Mouse (Mus musculus) left cerebral cortex, adult 11 months (tissue): ENCODE measurements around the gene Jagn1.

Experiments
- DNase-seq: peaks from one replicate; pipeline ENCODE4 v3.0.0; 2022; ENCODE audit warnings: low spot score

Gene Jagn1

GRCm38 (mm10) chr6:113473715-113474114 is 31.3 kb downstream of the Jagn1 start:
- DNase-seq: no peak

GRCm38 (mm10) chr6:113477353-113477752 is 35.0 kb downstream of the Jagn1 start:
- no peak for DNase-seq

- DNase-seq: no peak
These were observed 36.5 kb downstream of the Jagn1 start for GRCm38 (mm10) chr6:113478906-113479305.

- no peak for DNase-seq
These were observed 38.4 kb downstream of the Jagn1 start for GRCm38 (mm10) chr6:113480555-113481373.

GRCm38 (mm10) chr6:113482477-113483099 is 40.2 kb downstream of the Jagn1 start:
- DNase-seq: no peak

GRCm38 (mm10) chr6:113483100-113483615 is 40.8 kb downstream of the Jagn1 start, which contains the start of gene Creld1:
Gene Creld1, plus strand, starts transcription at chr6:113483297.
- DNase-seq: peak; percentile 88

- no peak for DNase-seq
These were observed 41.4 kb downstream of the Jagn1 start for GRCm38 (mm10) chr6:113483729-113484128.

- DNase-seq: no peak
These were observed 44.8 kb downstream of the Jagn1 start for GRCm38 (mm10) chr6:113487125-113487576.

GRCm38 (mm10) chr6:113489410-113489809 is 47.0 kb downstream of the Jagn1 start:
- DNase-seq: no peak

- peak; percentile 61 for DNase-seq
These were observed 49.9 kb downstream of the Jagn1 start for GRCm38 (mm10) chr6:113492101-113492864.

GRCm38 (mm10) chr6:113494258-113494788 is 52.0 kb downstream of the Jagn1 start:
- no peak for DNase-seq

GRCm38 (mm10) chr6:113495071-113495675 is 52.8 kb downstream of the Jagn1 start:
- DNase-seq: no peak
